Mouse (Mus musculus): Measurements from ENCODE around the gene 1600015I10Rik. TPM values are rescaled to one million over a fixed set of nuclear protein-coding genes. Genes with fewer than 3 reads are reported as not detected.

Gene 1600015I10Rik
- not detected for polyA plus RNA-seq (2014; fragmentation: Illumina TruSeq; extraction: RNeasy Lipid Tissue Mini Kit (QIAGEN cat#74804); ENCODE audit: low read depth, low replicate concordance)

DNA sequence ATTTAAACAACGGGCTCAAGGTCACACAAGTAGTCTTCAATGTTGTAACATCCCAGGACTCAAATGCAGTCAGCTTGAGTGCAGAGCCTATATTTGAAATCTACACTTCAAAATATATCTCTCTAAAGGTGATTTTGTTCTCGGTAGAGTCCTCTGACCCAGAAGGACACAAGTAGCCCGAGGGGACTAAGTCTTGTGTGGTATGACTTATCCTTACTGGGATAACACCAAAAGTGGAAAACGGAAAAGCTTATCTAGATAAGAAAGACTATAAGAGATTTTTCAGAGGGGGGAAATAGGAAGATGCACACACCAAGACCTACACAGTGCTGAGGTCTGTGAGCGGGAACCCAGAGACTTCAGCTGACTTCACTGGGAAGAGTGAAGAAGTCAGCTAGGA lies at the start of gene 1600015I10Rik:
Gene 1600015I10Rik (plus strand): TSS at position 301 of the 400 bp plus-strand sequence.

DNA sequence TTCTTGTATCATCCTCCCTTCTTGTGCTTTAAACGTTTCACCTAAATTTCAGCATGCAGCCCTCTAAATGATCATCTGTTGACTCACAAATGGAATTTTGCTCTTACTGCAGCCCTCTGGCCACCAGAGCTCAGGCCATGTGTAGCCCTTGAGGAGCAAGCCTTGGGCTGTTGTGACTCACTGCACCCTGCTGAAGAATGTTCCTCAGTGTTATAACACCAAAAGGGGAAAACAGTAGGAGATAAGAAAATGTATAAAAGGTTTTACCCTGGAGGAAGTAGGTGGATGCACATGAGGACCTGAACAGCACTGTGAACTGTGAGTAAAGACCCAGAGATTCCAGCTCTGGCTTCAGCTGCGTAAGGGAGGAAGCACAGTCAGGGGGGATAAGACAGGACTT lies 45.0 kb downstream of the 1600015I10Rik start, which contains the start of gene Doxl2:
Gene Doxl2 (plus strand): TSS at position 301 of the 400 bp plus-strand sequence.

Other genes with a start within 250 kb of the 1600015I10Rik start
- gene Gimap4, start 245.3 kb upstream of the 1600015I10Rik start, polyA plus RNA-seq (2014; fragmentation: Illumina TruSeq; extraction: RNeasy Lipid Tissue Mini Kit (QIAGEN cat#74804); ENCODE audit: low read depth, low replicate concordance) = 56.2 TPM
- 32.7 TPM for gene Gimap6, start 221.7 kb upstream of the 1600015I10Rik start, polyA plus RNA-seq (2014; fragmentation: Illumina TruSeq; extraction: RNeasy Lipid Tissue Mini Kit (QIAGEN cat#74804); ENCODE audit: low read depth, low replicate concordance)
- gene Gm28053, start 211.3 kb upstream of the 1600015I10Rik start, polyA plus RNA-seq (2014; fragmentation: Illumina TruSeq; extraction: RNeasy Lipid Tissue Mini Kit (QIAGEN cat#74804); ENCODE audit: low read depth, low replicate concordance) = 2.7 TPM
- 3.7 TPM for gene Gimap7, start 211.3 kb upstream of the 1600015I10Rik start, polyA plus RNA-seq (2014; fragmentation: Illumina TruSeq; extraction: RNeasy Lipid Tissue Mini Kit (QIAGEN cat#74804); ENCODE audit: low read depth, low replicate concordance)
- 3.7 TPM for gene Gimap1, start 190.8 kb upstream of the 1600015I10Rik start, polyA plus RNA-seq (2014; fragmentation: Illumina TruSeq; extraction: RNeasy Lipid Tissue Mini Kit (QIAGEN cat#74804); ENCODE audit: low read depth, low replicate concordance)
- gene Gimap5, start 183.7 kb upstream of the 1600015I10Rik start, polyA plus RNA-seq (2014; fragmentation: Illumina TruSeq; extraction: RNeasy Lipid Tissue Mini Kit (QIAGEN cat#74804); ENCODE audit: low read depth, low replicate concordance) = 2.6 TPM
- gene Gimap3, start 159.0 kb upstream of the 1600015I10Rik start, polyA plus RNA-seq (2014; fragmentation: Illumina TruSeq; extraction: RNeasy Lipid Tissue Mini Kit (QIAGEN cat#74804); ENCODE audit: low read depth, low replicate concordance) = 7.1 TPM
- 133 TPM for gene Tmem176a, start 89.0 kb upstream of the 1600015I10Rik start, polyA plus RNA-seq (2014; fragmentation: Illumina TruSeq; extraction: RNeasy Lipid Tissue Mini Kit (QIAGEN cat#74804); ENCODE audit: low read depth, low replicate concordance)
- gene Tmem176b, start 88.4 kb upstream of the 1600015I10Rik start, polyA plus RNA-seq (2014; fragmentation: Illumina TruSeq; extraction: RNeasy Lipid Tissue Mini Kit (QIAGEN cat#74804); ENCODE audit: low read depth, low replicate concordance) = 19.3 TPM
- 80.7 TPM for gene Aoc1, start 57.0 kb upstream of the 1600015I10Rik start, polyA plus RNA-seq (2014; fragmentation: Illumina TruSeq; extraction: RNeasy Lipid Tissue Mini Kit (QIAGEN cat#74804); ENCODE audit: low read depth, low replicate concordance)
- gene Doxl2, start 45.1 kb downstream of the 1600015I10Rik start, polyA plus RNA-seq (2014; fragmentation: Illumina TruSeq; extraction: RNeasy Lipid Tissue Mini Kit (QIAGEN cat#74804); ENCODE audit: low read depth, low replicate concordance) = not detected
- gene Svs1, start 57.0 kb downstream of the 1600015I10Rik start, polyA plus RNA-seq (2014; fragmentation: Illumina TruSeq; extraction: RNeasy Lipid Tissue Mini Kit (QIAGEN cat#74804); ENCODE audit: low read depth, low replicate concordance) = not detected
- gene Gpnmb, start 106.7 kb downstream of the 1600015I10Rik start, polyA plus RNA-seq (2014; fragmentation: Illumina TruSeq; extraction: RNeasy Lipid Tissue Mini Kit (QIAGEN cat#74804); ENCODE audit: low read depth, low replicate concordance) = 1.4 TPM
- 37.3 TPM for gene Malsu1, start 143.9 kb downstream of the 1600015I10Rik start, polyA plus RNA-seq (2014; fragmentation: Illumina TruSeq; extraction: RNeasy Lipid Tissue Mini Kit (QIAGEN cat#74804); ENCODE audit: low read depth, low replicate concordance)

Data from sigmoid colon, adult 10 weeks (tissue).